Mouse (Mus musculus) G1E (cell line): ENCODE measurements around the gene Cdhr3.

Experiments used
- CTCF ChIP-seq: IDR thresholded peaks from 2 replicates; pipeline ENCODE4 v1.5.1; 2012; ENCODE audit warnings: low read depth, low read length, inconsistent platforms, mixed read lengths
- GATA1 ChIP-seq: IDR thresholded peaks from 2 replicates; pipeline ENCODE4 v1.6.1; 2012; ENCODE audit warnings: borderline replicate concordance, low read length, inconsistent platforms, mixed read lengths
- GATA2 ChIP-seq: IDR thresholded peaks from 2 replicates; pipeline ENCODE4 v1.6.1; 2012; ENCODE audit warnings: low read depth, low read length, inconsistent platforms, borderline replicate concordance
- TAL1 ChIP-seq: conservative IDR thresholded peaks from 2 replicates; pipeline ENCODE4 v1.6.1; 2012; ENCODE audit warnings: low read depth, low read length, inconsistent platforms, mixed read lengths

- TF ChIP-seq CTCF = no peak
- TF ChIP-seq GATA2 = no peak
- TF ChIP-seq GATA1 = no peak
- TF ChIP-seq TAL1 = no peak
Measured at GRCm38 (mm10) chr12:33024524-33024923, 68.2 kb downstream of the Cdhr3 start.
